Mouse (Mus musculus) neural tube, embryonic 11.5 days (tissue): ENCODE measurements at regions not wholly inside any gene's neighbourhood (a gene's known extent, or its start where the extent isn't known, plus 50 kb on each side); places are given as distances from the start of the nearest gene placed in this dataset.

Experiments used
- ATAC-seq: fragments of 200-750 bp; cut with Nextera tagmentation; 2 replicates; pipeline ENCODE4 v1.8.0; 2017; ENCODE audit warnings: moderate number of reproducible peaks, mild to moderate bottlenecking, moderate TSS enrichment, moderate library complexity; ENCODE audit not compliant: insufficient read depth, low FRiP score, low TSS enrichment
- DNase-seq: peaks from one replicate; pipeline ENCODE4 v3.0.0-alpha.2; 2015; ENCODE audit warnings: low spot score
- H3K27ac ChIP-seq: fragments of 300-500 bp; sonication (generic); 2 replicates; pipeline ENCODE4 v1.5.1; 2014; ENCODE audit warnings: low read depth, mild to moderate bottlenecking, low read length
- H3K27me3 ChIP-seq: fragments of 300-500 bp; sonication (generic); 2 replicates; pipeline ENCODE4 v1.6.1; 2014; ENCODE audit warnings: mild to moderate bottlenecking, low read length, mixed read lengths; ENCODE audit not compliant: control insufficient read depth, insufficient read depth
- H3K36me3 ChIP-seq: fragments of 300-500 bp; sonication (generic); 2 replicates; pipeline ENCODE4 v1.6.1; 2014; ENCODE audit warnings: mild to moderate bottlenecking, low read length, moderate library complexity, mixed read lengths; ENCODE audit not compliant: control insufficient read depth, insufficient read depth
- H3K4me1 ChIP-seq: fragments of 300-500 bp; sonication (generic); 2 replicates; pipeline ENCODE4 v1.6.1; 2014; ENCODE audit warnings: low read length, mixed read lengths; ENCODE audit not compliant: control insufficient read depth, insufficient read depth
- H3K4me2 ChIP-seq: fragments of 300-500 bp; sonication (generic); 2 replicates; pipeline ENCODE4 v1.6.1; 2014; ENCODE audit warnings: low read depth, mild to moderate bottlenecking, moderate library complexity
- H3K4me3 ChIP-seq: fragments of 300-500 bp; sonication (generic); 2 replicates; pipeline ENCODE4 v1.5.1; 2014; ENCODE audit warnings: low read depth, low read length
- H3K9ac ChIP-seq: fragments of 300-500 bp; sonication (generic); 2 replicates; pipeline ENCODE4 v1.6.1; 2014; ENCODE audit warnings: mild to moderate bottlenecking, low read length
- H3K9me3 ChIP-seq: fragments of 300-500 bp; sonication (generic); 2 replicates; pipeline ENCODE4 v1.6.1; 2016; ENCODE audit warnings: low read length; ENCODE audit not compliant: control insufficient read depth
- WGBS: fragments of 180-500 bp; shearing (Covaris S2); extraction: QIAGEN DNeasy Blood & Tissue Kit; methylation state at CpG from one replicate; pipeline ENCODE4 v1.1.7; 2014; 5-methylcytosine and 5-hydroxymethylcytosine counted together

- 57% methylated on average over 7 of the region's 7 CpGs for WGBS
- Histone ChIP-seq H3K36me3 (no peaks in the 10 kb centered on the region), H3K4me3 (no peak overlapping the region), H3K4me2 (no peak overlapping the region), H3K4me1 (no peaks in the 10 kb centered on the region), H3K9ac (no peak overlapping the region), H3K27me3 (no peaks in the 10 kb centered on the region), H3K9me3 (no peaks in the 10 kb centered on the region), H3K27ac (no peak overlapping the region)
- ATAC-seq (peak; percentile 53; the same call in 1 of the 2 replicates), DNase-seq (no peak)
These were observed 455.3 kb downstream of the Nuf2 start for GRCm38 (mm10) chr1:169076006-169076405.

GRCm38 (mm10) chr1:169071366-169071765 is 459.9 kb downstream of the Nuf2 start:
- Histone ChIP-seq H3K4me3 (no peak overlapping the region), H3K36me3 (no peaks in the 10 kb centered on the region), H3K9ac (no peak overlapping the region), H3K4me1 (no peaks in the 10 kb centered on the region), H3K4me2 (no peak overlapping the region), H3K27ac (no peak overlapping the region), H3K27me3 (no peaks in the 10 kb centered on the region), H3K9me3 (no peaks in the 10 kb centered on the region)
- ATAC-seq (no peak), DNase-seq (no peak)
- 94% methylated on average over 4 of the region's 4 CpGs for WGBS

GRCm38 (mm10) chr1:169069647-169070046 is 461.6 kb downstream of the Nuf2 start:
- no peak for ATAC-seq
- 83% methylated on average over 3 of the region's 3 CpGs for WGBS

GRCm38 (mm10) chr1:169066795-169067194 is 464.5 kb downstream of the Nuf2 start:
- H3K9me3 ChIP-seq: no peaks in the 10 kb centered on the region
- no peak overlapping the region for H3K27ac ChIP-seq
- 84% methylated on average over 4 of the region's 4 CpGs for WGBS
- DNase-seq (no peak), ATAC-seq (no peak)
- H3K9ac ChIP-seq: no peak overlapping the region
- no peaks in the 10 kb centered on the region for H3K4me1 ChIP-seq
- H3K36me3 ChIP-seq: no peaks in the 10 kb centered on the region
- H3K27me3 ChIP-seq: no peaks in the 10 kb centered on the region
- H3K4me2 ChIP-seq: no peak overlapping the region
- H3K4me3 ChIP-seq: no peak overlapping the region

More at GRCm38 (mm10) chr1:169069647-169070046, 461.6 kb downstream of the Nuf2 start:
- no peak for DNase-seq
- no peaks in the 10 kb centered on the region for H3K9me3 ChIP-seq
- no peak overlapping the region for H3K4me2 ChIP-seq
- H3K4me3 ChIP-seq: no peak overlapping the region
- H3K9ac ChIP-seq: no peak overlapping the region
- H3K27ac ChIP-seq: no peak overlapping the region
- H3K27me3 ChIP-seq: no peaks in the 10 kb centered on the region
- H3K4me1 ChIP-seq: no peaks in the 10 kb centered on the region
- H3K36me3 ChIP-seq: no peaks in the 10 kb centered on the region

- ATAC-seq (no peak), DNase-seq (no peak)
- no peaks in the 10 kb centered on the region for H3K4me1 ChIP-seq
- H3K4me3 ChIP-seq: no peak overlapping the region
- H3K27ac ChIP-seq: no peak overlapping the region
- no peaks in the 10 kb centered on the region for H3K36me3 ChIP-seq
- no peak overlapping the region for H3K4me2 ChIP-seq
- no peak overlapping the region for H3K9ac ChIP-seq
- no peaks in the 10 kb centered on the region for H3K9me3 ChIP-seq
- WGBS: 75% methylated on average over 6 of the region's 6 CpGs
- H3K27me3 ChIP-seq: no peaks in the 10 kb centered on the region
These were observed 470.6 kb downstream of the Nuf2 start for GRCm38 (mm10) chr1:169060627-169061026.

- Histone ChIP-seq H3K4me2 (no peak overlapping the region), H3K27me3 (no peaks in the 10 kb centered on the region), H3K9ac (no peak overlapping the region), H3K4me1 (no peaks in the 10 kb centered on the region), H3K27ac (no peak overlapping the region), H3K9me3 (no peaks in the 10 kb centered on the region), H3K36me3 (no peaks in the 10 kb centered on the region), H3K4me3 (no peak overlapping the region)
- no peak for DNase-seq
- 75% methylated on average over 5 of the region's 5 CpGs for WGBS
- ATAC-seq: no peak
These were observed 471.1 kb downstream of the Nuf2 start for GRCm38 (mm10) chr1:169060145-169060544.

- peak; percentile 55; the same call in 1 of the 2 replicates for ATAC-seq
- Histone ChIP-seq H3K27ac (no peak overlapping the region), H3K9ac (no peak overlapping the region), H3K27me3 (no peaks in the 10 kb centered on the region), H3K4me1 (no peaks in the 10 kb centered on the region), H3K9me3 (no peaks in the 10 kb centered on the region), H3K4me2 (no peak overlapping the region), H3K4me3 (no peak overlapping the region), H3K36me3 (no peaks in the 10 kb centered on the region)
- WGBS: 69% methylated on average over 8 of the region's 8 CpGs
- peak; percentile 15 for DNase-seq
These were observed 479.4 kb downstream of the Nuf2 start for GRCm38 (mm10) chr1:169051863-169052257.

GRCm38 (mm10) chr1:169051085-169051862 is 480.0 kb downstream of the Nuf2 start:
- H3K9ac ChIP-seq: no peak overlapping the region
- 23% methylated on average over 11 of the region's 11 CpGs for WGBS
- no peaks in the 10 kb centered on the region for H3K27me3 ChIP-seq
- ATAC-seq (peak; percentile 85), DNase-seq (peak; percentile 50)
- no peak overlapping the region for H3K4me3 ChIP-seq
- H3K4me1 ChIP-seq: no peaks in the 10 kb centered on the region
- no peaks in the 10 kb centered on the region for H3K36me3 ChIP-seq
- no peak overlapping the region for H3K4me2 ChIP-seq
- H3K27ac ChIP-seq: no peak overlapping the region
- no peaks in the 10 kb centered on the region for H3K9me3 ChIP-seq

GRCm38 (mm10) chr1:169049846-169050245 is 481.4 kb downstream of the Nuf2 start:
- Histone ChIP-seq H3K4me2 (no peak overlapping the region), H3K27me3 (no peaks in the 10 kb centered on the region), H3K27ac (no peak overlapping the region), H3K4me3 (no peak overlapping the region), H3K9me3 (no peaks in the 10 kb centered on the region), H3K9ac (no peak overlapping the region), H3K36me3 (no peaks in the 10 kb centered on the region), H3K4me1 (no peaks in the 10 kb centered on the region)
- ATAC-seq (no peak), DNase-seq (no peak)
- 98% methylated on average over 2 of the region's 2 CpGs for whole genome bisulfite sequencing
